Mouse (Mus musculus): ENCODE data around the gene Msln. TPM values are rescaled to one million over a fixed set of nuclear protein-coding genes. Genes with fewer than 3 reads are reported as not detected.
A peak's percentile ranks its signal among the peaks of the same experiment; 100 is the strongest.

The Msln gene
- 0.27 and 0.38 TPM in 2 replicates for polyA plus RNA-seq (2016; fragmentation: Nextera tagmentation; extraction: Ambion mirVana)

DNA sequence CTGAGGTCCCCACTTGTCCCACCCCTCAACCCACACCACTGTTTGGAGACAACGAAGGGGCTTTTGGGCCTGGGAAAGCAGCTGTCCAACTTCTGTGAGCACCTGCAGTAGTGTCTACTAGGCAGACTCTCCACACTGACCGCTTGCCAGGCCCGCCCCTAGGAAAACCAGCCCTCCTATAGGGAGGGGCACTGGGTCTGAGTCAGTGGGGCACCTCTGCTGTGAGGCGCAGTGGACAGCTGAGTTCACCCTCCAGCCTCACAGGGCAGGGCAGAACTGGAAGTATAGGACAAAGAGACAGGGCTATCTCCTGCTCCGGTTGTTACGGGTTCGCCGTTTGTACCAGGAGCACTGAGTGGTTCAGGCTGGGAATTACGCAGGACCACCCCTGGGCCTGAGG lies at the start of gene Msln:
Msln (minus strand) TSS at position 138 of the 400 bp plus-strand sequence.
- no peak within 1 kb of the TSS for H3K27ac ChIP-seq
- no peaks in the 10 kb centered on the region; the same call in 1 of the 2 replicates for H3K27me3 ChIP-seq (replicated peaks)
- WGBS: 86% methylated on average over 9 of the region's 9 CpGs
- H3K4me2 ChIP-seq (replicated peaks): no peak within 1 kb of the TSS
- H3K4me3 ChIP-seq: no peak within 1 kb of the TSS
- no peak within 1 kb of the TSS for H3K9ac ChIP-seq
- no peak for ATAC-seq (ENCODE audit: low FRiP score, low read depth)
- H3K9me3 ChIP-seq: no peaks in the 10 kb centered on the region
- H3K36me3 ChIP-seq: no peaks in the 10 kb centered on the region
- H3K4me1 ChIP-seq: 0 out of 2 replicates have a peak, but pooled peaks cover 5% of the 10 kb centered on the region

GRCm38 (mm10) chr17:25802825-25803517 lies 48.8 kb upstream of the Msln start:
- no peaks in the 10 kb centered on the region for H3K36me3 ChIP-seq
- H3K9me3 ChIP-seq: no peaks in the 10 kb centered on the region
- peak overlapping the region; percentile 41 for H3K4me2 ChIP-seq (replicated peaks)
- 0 out of 2 replicates have a peak overlapping the region, but pooled peaks have one; percentile 26 for H3K9ac ChIP-seq
- peak overlapping the region; percentile 77 for H3K27ac ChIP-seq
- ATAC-seq (ENCODE audit: low FRiP score, low read depth): peak; percentile 93
- H3K27me3 ChIP-seq (replicated peaks): no peaks in the 10 kb centered on the region
- peaks cover 20% of the 10 kb centered on the region for H3K4me1 ChIP-seq
- WGBS: 8% methylated on average over 10 of the region's 10 CpGs
- H3K4me3 ChIP-seq: no peak overlapping the region

DNA sequence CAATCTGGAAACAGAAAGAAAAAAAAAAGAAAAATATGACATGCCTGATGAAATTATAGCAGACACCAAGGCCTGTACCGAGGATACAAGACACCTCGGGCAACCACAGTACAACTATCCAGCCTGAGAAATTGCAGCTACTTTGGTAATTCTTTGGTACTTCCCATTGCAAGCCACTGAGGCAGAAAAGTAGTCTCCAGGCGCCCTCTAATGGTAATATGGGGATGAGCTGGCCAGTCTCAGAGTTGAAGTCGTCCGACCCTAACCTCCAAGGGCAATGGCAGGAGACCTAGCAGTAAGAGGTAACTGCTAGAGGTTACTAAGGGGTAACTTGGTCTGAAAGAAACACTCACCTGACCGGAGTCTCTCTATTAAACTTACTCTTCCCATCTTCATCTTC lies 46.9 kb upstream of the Msln start:
- 9% methylated on average over 6 of the region's 6 CpGs for WGBS
- ATAC-seq (ENCODE audit: low FRiP score, low read depth): no peak
- Histone ChIP-seq H3K27me3 (replicated peaks) (no peaks in the 10 kb centered on the region), H3K27ac (no peak overlapping the region), H3K4me2 (replicated peaks) (no peak overlapping the region), H3K9me3 (no peaks in the 10 kb centered on the region), H3K4me1 (peaks cover 32% of the 10 kb centered on the region), H3K9ac (no peak overlapping the region), H3K4me3 (no peak overlapping the region), H3K36me3 (no peaks in the 10 kb centered on the region)

- H3K9me3 ChIP-seq: no peaks in the 10 kb centered on the region
- peak within 1 kb of the TSS; percentile 95 for H3K4me2 ChIP-seq (replicated peaks)
- no peaks in the 10 kb centered on the region for H3K27me3 ChIP-seq (replicated peaks)
- peak within 1 kb of the TSS; percentile 72 for H3K9ac ChIP-seq
- peaks cover 49% of the 10 kb centered on the region for H3K4me1 ChIP-seq
- peak within 1 kb of the TSS; percentile 80 for H3K4me3 ChIP-seq
- H3K36me3 ChIP-seq: no peaks in the 10 kb centered on the region
- ATAC-seq (ENCODE audit: low FRiP score, low read depth): peak; percentile 44; the same call in 1 of the 2 replicates
- peak within 1 kb of the TSS; percentile 47 for H3K27ac ChIP-seq
- under 1% methylated on average over 35 of the region's 35 CpGs for WGBS
Measured at GRCm38 (mm10) chr17:25796951-25797369, 42.8 kb upstream of the Msln start, which contains the start of gene Metrn. TSS of gene Metrn (minus strand) at chr17:25797136.

GRCm38 (mm10) chr17:25796211-25796771 lies 42.1 kb upstream of the Msln start:
- 0 out of 2 replicates have a peak, but pooled peaks have one; percentile 5 for ATAC-seq (ENCODE audit: low FRiP score, low read depth)
- Histone ChIP-seq H3K4me1 (peaks cover 52% of the 10 kb centered on the region), H3K9ac (peak overlapping the region; percentile 72), H3K4me3 (peak overlapping the region; percentile 80), H3K4me2 (replicated peaks) (peak overlapping the region; percentile 95), H3K36me3 (no peaks in the 10 kb centered on the region), H3K27ac (peak overlapping the region; percentile 47), H3K27me3 (replicated peaks) (no peaks in the 10 kb centered on the region), H3K9me3 (no peaks in the 10 kb centered on the region)
- WGBS: under 1% methylated on average over 37 of the region's 37 CpGs

GRCm38 (mm10) chr17:25795609-25796092 lies 41.5 kb upstream of the Msln start, which contains the start of gene AC134908.4:
TSS of gene AC134908.4 (minus strand) at chr17:25795659.
- Histone ChIP-seq H3K9ac (peak within 1 kb of the TSS; percentile 72), H3K27ac (peak within 1 kb of the TSS; percentile 47), H3K9me3 (no peaks in the 10 kb centered on the region), H3K4me2 (replicated peaks) (peak within 1 kb of the TSS; percentile 95), H3K4me3 (peak within 1 kb of the TSS; percentile 80), H3K27me3 (replicated peaks) (no peaks in the 10 kb centered on the region), H3K4me1 (peaks cover 59% of the 10 kb centered on the region), H3K36me3 (no peaks in the 10 kb centered on the region)
- WGBS: under 1% methylated on average over 6 of the region's 6 CpGs
- no peak for ATAC-seq (ENCODE audit: low FRiP score, low read depth)

GRCm38 (mm10) chr17:25794998-25795397 lies 40.8 kb upstream of the Msln start:
- H3K9ac ChIP-seq: peak overlapping the region; percentile 72

DNA sequence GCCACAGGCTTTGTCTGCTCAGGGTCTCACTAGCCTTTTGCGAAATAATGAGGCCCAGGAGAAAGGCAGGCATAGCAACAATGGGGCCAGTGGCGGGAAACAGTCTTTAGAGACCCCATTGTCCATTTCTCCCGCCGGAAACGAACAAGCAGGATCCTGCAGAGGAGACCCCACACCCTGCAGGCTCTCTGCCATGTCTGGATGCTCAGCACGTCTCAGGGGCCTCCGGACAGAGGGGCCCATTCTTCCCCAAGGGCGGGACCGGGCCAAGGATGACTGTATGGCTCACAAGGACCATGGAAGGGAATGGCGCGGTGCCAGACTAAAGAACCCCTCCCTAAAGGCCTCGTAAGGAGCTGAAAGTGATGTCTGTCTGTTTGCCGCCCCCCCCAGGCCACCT lies 40.0 kb upstream of the Msln start:
- ATAC-seq (ENCODE audit: low FRiP score, low read depth): no peak
- Histone ChIP-seq H3K9ac (peak overlapping the region; percentile 72; the same call in 1 of the 2 replicates), H3K9me3 (no peaks in the 10 kb centered on the region), H3K4me3 (no peak overlapping the region), H3K4me2 (replicated peaks) (peak overlapping the region; percentile 95), H3K27me3 (replicated peaks) (no peaks in the 10 kb centered on the region), H3K4me1 (peaks cover 62% of the 10 kb centered on the region), H3K36me3 (peaks cover 7% of the 10 kb centered on the region), H3K27ac (peak overlapping the region; percentile 33; the same call in 1 of the 2 replicates)
- WGBS: 21% methylated on average over 13 of the region's 13 CpGs

More at GRCm38 (mm10) chr17:25794998-25795397, 40.8 kb upstream of the Msln start:
- Histone ChIP-seq H3K4me2 (replicated peaks) (peak overlapping the region; percentile 95), H3K4me1 (peaks cover 62% of the 10 kb centered on the region), H3K36me3 (no peaks in the 10 kb centered on the region), H3K27ac (peak overlapping the region; percentile 34), H3K27me3 (replicated peaks) (no peaks in the 10 kb centered on the region), H3K9me3 (no peaks in the 10 kb centered on the region), H3K4me3 (peak overlapping the region; percentile 80)
- no peak for ATAC-seq (ENCODE audit: low FRiP score, low read depth)
- 49% methylated on average over 17 of the region's 17 CpGs for WGBS

GRCm38 (mm10) chr17:25792615-25793014 lies 38.4 kb upstream of the Msln start, which contains the start of gene Fam173a:
TSS of gene Fam173a (minus strand) at chr17:25792901.
- 0% methylated on average over 14 of the region's 14 CpGs for WGBS
- peak; percentile 26 for ATAC-seq (ENCODE audit: low FRiP score, low read depth)
- Histone ChIP-seq H3K9me3 (no peaks in the 10 kb centered on the region), H3K27me3 (replicated peaks) (no peaks in the 10 kb centered on the region), H3K4me2 (replicated peaks) (peak within 1 kb of the TSS; percentile 95), H3K36me3 (peaks cover 19% of the 10 kb centered on the region), H3K27ac (peak within 1 kb of the TSS; percentile 79), H3K9ac (peak within 1 kb of the TSS; percentile 79), H3K4me1 (peaks cover 62% of the 10 kb centered on the region), H3K4me3 (peak within 1 kb of the TSS; percentile 72)

- Histone ChIP-seq H3K4me2 (replicated peaks) (peak overlapping the region; percentile 95), H3K27me3 (replicated peaks) (no peaks in the 10 kb centered on the region), H3K4me3 (peak overlapping the region; percentile 72), H3K27ac (peak overlapping the region; percentile 79), H3K36me3 (peaks cover 23% of the 10 kb centered on the region), H3K9me3 (no peaks in the 10 kb centered on the region), H3K9ac (peak overlapping the region; percentile 79), H3K4me1 (peaks cover 56% of the 10 kb centered on the region)
- under 1% methylated on average over 45 of the region's 45 CpGs for WGBS
- peak; percentile 32; the same call in 1 of the 2 replicates for ATAC-seq (ENCODE audit: low FRiP score, low read depth)
Measured at GRCm38 (mm10) chr17:25791843-25792527, 37.8 kb upstream of the Msln start.

DNA sequence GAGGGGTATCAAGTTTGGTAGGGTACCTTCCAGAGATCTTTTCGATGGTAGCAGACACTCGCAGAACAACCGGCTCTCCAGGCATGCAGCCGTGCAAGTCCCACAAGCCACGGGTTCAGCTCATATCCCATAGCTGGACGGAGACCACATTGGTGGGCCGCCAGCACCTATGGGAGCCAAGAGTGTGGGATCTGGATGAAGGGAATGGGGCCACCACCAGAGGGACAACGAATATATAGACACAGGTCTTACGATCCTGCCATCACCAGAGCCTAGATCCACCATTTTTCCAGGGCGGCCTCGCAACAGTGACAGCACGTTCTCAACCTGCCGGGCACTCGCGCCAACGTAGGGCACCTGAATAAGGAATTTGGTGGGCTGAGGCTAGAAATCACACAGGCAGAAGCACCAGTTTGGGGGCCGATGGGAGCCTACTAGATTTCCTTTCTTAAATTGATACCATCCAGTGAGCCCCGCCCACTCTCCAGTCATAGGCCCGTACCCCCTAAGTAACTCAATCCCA lies 37.2 kb upstream of the Msln start:
- Histone ChIP-seq H3K9me3 (no peaks in the 10 kb centered on the region), H3K27me3 (replicated peaks) (no peaks in the 10 kb centered on the region), H3K4me1 (peaks cover 54% of the 10 kb centered on the region), H3K4me3 (peak overlapping the region; percentile 72), H3K27ac (peak overlapping the region; percentile 79; the same call in 1 of the 2 replicates), H3K36me3 (peaks cover 23% of the 10 kb centered on the region), H3K4me2 (replicated peaks) (peak overlapping the region; percentile 95), H3K9ac (peak overlapping the region; percentile 79)
- 28% methylated on average over 19 of the region's 19 CpGs for WGBS
- ATAC-seq (ENCODE audit: low FRiP score, low read depth): no peak
